In the genomic region with DNA sequence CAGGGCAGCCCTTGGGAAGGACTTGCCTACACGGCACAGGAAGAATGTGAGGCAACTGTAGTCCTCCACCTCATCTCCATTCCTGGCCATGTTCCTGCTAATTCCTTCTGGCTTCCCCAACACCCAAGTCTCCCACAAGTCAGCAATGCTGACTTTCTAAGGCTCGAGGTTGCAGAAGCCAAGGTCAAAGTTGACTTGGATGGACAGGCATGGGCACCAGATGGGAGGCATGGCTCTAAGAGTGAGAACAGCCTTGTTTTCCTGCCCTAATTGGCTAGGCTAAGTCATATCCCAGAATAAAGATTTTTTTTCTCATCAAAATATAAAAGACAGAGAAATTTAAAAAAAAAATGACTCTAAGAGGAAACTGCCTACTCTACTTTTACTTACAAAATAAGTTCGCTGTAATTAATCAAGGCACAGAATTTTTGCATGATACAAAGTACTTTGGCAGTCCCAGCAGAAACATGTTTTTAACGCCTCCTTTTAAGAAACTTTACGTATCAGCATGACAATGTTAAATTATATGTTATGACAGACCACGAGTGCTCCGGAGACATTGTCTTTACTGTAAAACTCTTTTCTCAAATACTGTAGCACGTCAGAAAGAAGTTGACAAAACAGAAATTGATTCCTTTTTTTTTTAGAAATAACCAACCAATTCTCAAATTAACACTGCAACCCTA, we compare ENCODE assay signal across 26 mouse cellular contexts.
DNase-seq lines count a peak whose midpoint lies in the region; ATAC-seq and TF ChIP-seq lines count a peak whose summit lies in the region.
"Had no signal": no experiment of that assay in that cellular context is flagged by ENCODE, and none has a peak within 500 bp of the region (broad histone marks: within the 10 kb centered on the region; RNA-seq: fewer than 3 reads in every experiment).

No protein-coding gene starts in this region.

- no peak overlapping the region for H3K27ac ChIP-seq in heart, embryonic 10.5 days
- peak overlapping the region; percentile 54; the same call in 1 of the 2 replicates for H3K27ac ChIP-seq in lung, embryonic 14.5 days (ENCODE audit: low read depth)
- H3K27ac ChIP-seq in brown adipose tissue, adult 24 weeks (replicated peaks; ENCODE audit: low read depth, low read length): peak overlapping the region; percentile 56; the same call in 1 of the 2 replicates
- H3K27ac ChIP-seq: embryonic facial prominence, embryonic 12.5 days; hindbrain, embryonic 10.5 days; hindbrain, embryonic 15.5 days; layer of hippocampus, adult 2 months; limb, embryonic 13.5 days; midbrain, embryonic 10.5 days; midbrain, embryonic 15.5 days; neural tube, embryonic 15.5 days had no signal

- no peaks in the 10 kb centered on the region for H3K9me3 ChIP-seq in heart, embryonic 10.5 days
- H3K9me3 ChIP-seq in lung, embryonic 14.5 days (ENCODE audit: low read depth, low read length): no peaks in the 10 kb centered on the region
- H3K9me3 ChIP-seq: embryonic facial prominence, embryonic 12.5 days; hindbrain, embryonic 10.5 days; hindbrain, embryonic 15.5 days; limb, embryonic 13.5 days; midbrain, embryonic 10.5 days; midbrain, embryonic 15.5 days; neural tube, embryonic 15.5 days had no signal

- peak; percentile 21 to 35 for DNase-seq in heart, adult 18-20 months
- no peak for DNase-seq in heart, embryonic 10.5 days (ENCODE audit: low spot score)
- DNase-seq in lung, embryonic 14.5 days: peak; percentile 88
- no peak for DNase-seq in lung, adult 18-20 months
- DNase-seq in adipocyte (ENCODE audit: low spot score): peak; percentile 51
- DNase-seq: adrenal gland, adult 2 months; B cell, adult 2 months; cerebellum, adult 11 months; cerebellum, adult 9-11 months; embryo, embryonic 11 days; kidney, adult 11 months; retina, postnatal 1 day; right cerebral cortex, postnatal 14 days; thymus, postnatal 4 days had no signal

- H3K4me3 ChIP-seq in heart, embryonic 10.5 days: no peak overlapping the region
- no peak overlapping the region for H3K4me3 ChIP-seq in lung, embryonic 14.5 days (ENCODE audit: low read depth, low read length)
- H3K4me3 ChIP-seq in brown adipose tissue, adult 24 weeks (ENCODE audit: insufficient read depth, low read depth, low read length): no peak overlapping the region
- H3K4me3 ChIP-seq: embryonic facial prominence, embryonic 12.5 days; hindbrain, embryonic 10.5 days; hindbrain, embryonic 15.5 days; layer of hippocampus, adult 2 months; limb, embryonic 13.5 days; midbrain, embryonic 10.5 days; midbrain, embryonic 15.5 days; neural tube, embryonic 15.5 days had no signal

- no peak overlapping the region for H3K9ac ChIP-seq in lung, embryonic 14.5 days
- H3K9ac ChIP-seq: embryonic facial prominence, embryonic 12.5 days; hindbrain, embryonic 15.5 days; limb, embryonic 13.5 days; midbrain, embryonic 15.5 days; neural tube, embryonic 15.5 days had no signal

- H3K36me3 ChIP-seq in heart, embryonic 10.5 days: no peaks in the 10 kb centered on the region
- no peaks in the 10 kb centered on the region for H3K36me3 ChIP-seq in lung, embryonic 14.5 days (ENCODE audit: insufficient read depth)
- H3K36me3 ChIP-seq: embryonic facial prominence, embryonic 12.5 days; hindbrain, embryonic 10.5 days; hindbrain, embryonic 15.5 days; limb, embryonic 13.5 days; midbrain, embryonic 10.5 days; midbrain, embryonic 15.5 days; neural tube, embryonic 15.5 days had no signal

- ATAC-seq in lung, embryonic 14.5 days (ENCODE audit: insufficient read depth): peak; percentile 72; the same call in 1 of the 2 replicates
- ATAC-seq: forebrain, embryonic 14.5 days; inflammation-experienced regulatory T-cells, adult 6 months; midbrain, embryonic 15.5 days had no signal

- H3K4me2 ChIP-seq in lung, embryonic 14.5 days: 0 out of 2 replicates have a peak overlapping the region, but pooled peaks have one; percentile 12
- H3K4me2 ChIP-seq: embryonic facial prominence, embryonic 12.5 days; hindbrain, embryonic 15.5 days; limb, embryonic 13.5 days; liver, embryonic 11.5 days; midbrain, embryonic 15.5 days; neural tube, embryonic 15.5 days had no signal

- WGBS in heart, embryonic 10.5 days: 79% methylated on average over 8 of the region's 8 CpGs
- 37% methylated on average over 8 of the region's 8 CpGs for WGBS in lung, embryonic 14.5 days

- no peak for TF ChIP-seq CTCF in lung, embryonic 14.5 days (IDR thresholded peaks at IDR 0.05; ENCODE audit: low read depth)

- no peaks in the 10 kb centered on the region for H3K27me3 ChIP-seq in heart, embryonic 10.5 days (ENCODE audit: insufficient read depth, poor library complexity, severe bottlenecking)
- no peaks in the 10 kb centered on the region for H3K27me3 ChIP-seq in lung, embryonic 14.5 days (ENCODE audit: insufficient read depth, low read length)
- H3K27me3 ChIP-seq: embryonic facial prominence, embryonic 12.5 days; hindbrain, embryonic 15.5 days; limb, embryonic 13.5 days; midbrain, embryonic 15.5 days; neural tube, embryonic 15.5 days had no signal

- H3K4me1 ChIP-seq in heart, embryonic 10.5 days: peaks cover 23% of the 10 kb centered on the region; the same call in 1 of the 2 replicates
- no peaks in the 10 kb centered on the region; the same call in 1 of the 2 replicates for H3K4me1 ChIP-seq in lung, embryonic 14.5 days (ENCODE audit: insufficient read depth)
- H3K4me1 ChIP-seq in brown adipose tissue, adult 24 weeks (ENCODE audit: control insufficient read depth, insufficient read depth, insufficient read length, low read length): peaks cover 4% of the 10 kb centered on the region; the same call in 1 of the 2 replicates
- H3K4me1 ChIP-seq: embryonic facial prominence, embryonic 12.5 days; hindbrain, embryonic 10.5 days; hindbrain, embryonic 15.5 days; midbrain, embryonic 10.5 days; midbrain, embryonic 15.5 days; neural tube, embryonic 15.5 days had no signal

Comparison
In these comparisons a context has a peak if more than half of its experiments do, and no peak if none do; other contexts are left out.
1. DNase-seq: peak in heart, adult 18-20 months (2 of 2), lung, embryonic 14.5 days (single experiment) and adipocyte (single experiment); none in heart, embryonic 10.5 days (single experiment) and lung, adult 18-20 months (0 of 2).